Mouse (Mus musculus): ENCODE results near the gene Large1. TPM values are rescaled to one million over a fixed set of nuclear protein-coding genes. Genes with fewer than 3 reads are reported as not detected.
"Not testable (repeated sequence)": the region's sequence is repeated elsewhere in the genome, so short reads cannot be mapped to it uniquely, and the experiment has no call there.

Gene Large1
- polyA plus RNA-seq, 1 experiment from 2014 or later, result 11.7 TPM

- peaks cover 3% of the 10 kb centered on the region; the same call in 1 of the 2 replicates for H3K36me3 ChIP-seq
- WGBS, result 90% methylated on average over 2 of the region's 2 CpGs
- no peak overlapping the region for H3K4me3 ChIP-seq
- H3K9ac ChIP-seq (replicated peaks), result no peak overlapping the region
- no peaks in the 10 kb centered on the region for H3K9me3 ChIP-seq
- H3K4me1 ChIP-seq, result no peaks in the 10 kb centered on the region
- no peak for ATAC-seq (ENCODE audit: low FRiP score, low read depth)
- no peaks in the 10 kb centered on the region for H3K27me3 ChIP-seq
- no peak overlapping the region for H3K27ac ChIP-seq (replicated peaks)
- H3K4me2 ChIP-seq (replicated peaks), result no peak overlapping the region
Observed at GRCm38 (mm10) chr8:73291630-73292029, 61.7 kb downstream of the Large1 start.

- no peaks in the 10 kb centered on the region for H3K4me1 ChIP-seq
- no peak for ATAC-seq (ENCODE audit: low FRiP score, low read depth)
- no peak overlapping the region for H3K27ac ChIP-seq (replicated peaks)
- H3K4me2 ChIP-seq (replicated peaks), result no peak overlapping the region
- no peak overlapping the region for H3K9ac ChIP-seq (replicated peaks)
- no peaks in the 10 kb centered on the region for H3K9me3 ChIP-seq
- H3K36me3 ChIP-seq, result peaks cover 3% of the 10 kb centered on the region; the same call in 1 of the 2 replicates
- H3K27me3 ChIP-seq, result no peaks in the 10 kb centered on the region
- H3K4me3 ChIP-seq, result no peak overlapping the region
- 85% methylated on average over 2 of the region's 2 CpGs for WGBS
Observed at GRCm38 (mm10) chr8:73290636-73291035, 62.7 kb downstream of the Large1 start.

- WGBS, result 82% methylated on average over 2 of the region's 2 CpGs
- H3K27ac ChIP-seq (replicated peaks), result no peak overlapping the region
Observed at GRCm38 (mm10) chr8:73289831-73290230, 63.5 kb downstream of the Large1 start.

GRCm38 (mm10) chr8:73281996-73282395 lies 71.3 kb downstream of the Large1 start:
- H3K4me3 ChIP-seq, result no peak overlapping the region
- ATAC-seq (ENCODE audit: low FRiP score, low read depth), result no peak
- H3K4me2 ChIP-seq (replicated peaks), result no peak overlapping the region
- 90% methylated on average over 4 of the region's 4 CpGs for WGBS
- no peaks in the 10 kb centered on the region for H3K4me1 ChIP-seq
- H3K9ac ChIP-seq (replicated peaks), result no peak overlapping the region
- no peaks in the 10 kb centered on the region for H3K36me3 ChIP-seq
- no peaks in the 10 kb centered on the region for H3K27me3 ChIP-seq
- H3K9me3 ChIP-seq, result no peaks in the 10 kb centered on the region
- no peak overlapping the region for H3K27ac ChIP-seq (replicated peaks)

More at GRCm38 (mm10) chr8:73289831-73290230, 63.5 kb downstream of the Large1 start:
- Histone ChIP-seq H3K4me3 (no peak overlapping the region), H3K36me3 (peaks cover 3% of the 10 kb centered on the region; the same call in 1 of the 2 replicates), H3K9ac (replicated peaks) (no peak overlapping the region), H3K9me3 (no peaks in the 10 kb centered on the region), H3K4me1 (no peaks in the 10 kb centered on the region), H3K4me2 (replicated peaks) (no peak overlapping the region), H3K27me3 (no peaks in the 10 kb centered on the region)
- no peak for ATAC-seq (ENCODE audit: low FRiP score, low read depth)

GRCm38 (mm10) chr8:73276015-73276414 lies 77.3 kb downstream of the Large1 start:
- Histone ChIP-seq H3K4me1 (no peaks in the 10 kb centered on the region), H3K36me3 (no peaks in the 10 kb centered on the region), H3K27ac (replicated peaks) (no peak overlapping the region), H3K9ac (replicated peaks) (no peak overlapping the region), H3K4me3 (no peak overlapping the region), H3K27me3 (no peaks in the 10 kb centered on the region), H3K4me2 (replicated peaks) (no peak overlapping the region), H3K9me3 (no peaks in the 10 kb centered on the region)
- no peak for ATAC-seq (ENCODE audit: low FRiP score, low read depth)
- WGBS, result 92% methylated on average over 4 of the region's 4 CpGs

- not testable (repeated sequence) for H3K27me3 ChIP-seq; H3K9me3 ChIP-seq; H3K9ac ChIP-seq (replicated peaks); H3K27ac ChIP-seq (replicated peaks); H3K4me2 ChIP-seq (replicated peaks); H3K4me1 ChIP-seq; H3K36me3 ChIP-seq; ATAC-seq (ENCODE audit: low FRiP score, low read depth); H3K4me3 ChIP-seq
- WGBS, result 92% methylated on average over 4 of the region's 4 CpGs
Observed at GRCm38 (mm10) chr8:73275445-73275844, 77.9 kb downstream of the Large1 start.

- Histone ChIP-seq H3K9me3 (no peaks in the 10 kb centered on the region), H3K36me3 (no peaks in the 10 kb centered on the region), H3K27ac (replicated peaks) (no peak overlapping the region), H3K4me1 (no peaks in the 10 kb centered on the region), H3K4me3 (no peak overlapping the region), H3K4me2 (replicated peaks) (no peak overlapping the region), H3K27me3 (no peaks in the 10 kb centered on the region), H3K9ac (replicated peaks) (no peak overlapping the region)
- ATAC-seq (ENCODE audit: low FRiP score, low read depth), result no peak
Observed at GRCm38 (mm10) chr8:73273150-73273549, 80.2 kb downstream of the Large1 start.

- no peak overlapping the region for H3K9ac ChIP-seq (replicated peaks)
- ATAC-seq (ENCODE audit: low FRiP score, low read depth), result no peak
- no peaks in the 10 kb centered on the region for H3K27me3 ChIP-seq
- H3K9me3 ChIP-seq, result 0 out of 2 replicates have a peak, but pooled peaks cover 5% of the 10 kb centered on the region
- H3K4me3 ChIP-seq, result no peak overlapping the region
- no peak overlapping the region for H3K4me2 ChIP-seq (replicated peaks)
- H3K36me3 ChIP-seq, result no peaks in the 10 kb centered on the region
- no peaks in the 10 kb centered on the region for H3K4me1 ChIP-seq
- no peak overlapping the region for H3K27ac ChIP-seq (replicated peaks)
Observed at GRCm38 (mm10) chr8:73270991-73271390, 82.3 kb downstream of the Large1 start.

- H3K27me3 ChIP-seq, result no peaks in the 10 kb centered on the region
- H3K4me2 ChIP-seq (replicated peaks), result no peak overlapping the region
- H3K4me3 ChIP-seq, result no peak overlapping the region
- WGBS, result 78% methylated on average over 2 of the region's 2 CpGs
- H3K36me3 ChIP-seq, result no peaks in the 10 kb centered on the region
- H3K4me1 ChIP-seq, result no peaks in the 10 kb centered on the region
- no peak overlapping the region for H3K9ac ChIP-seq (replicated peaks)
- ATAC-seq (ENCODE audit: low FRiP score, low read depth), result no peak
- H3K27ac ChIP-seq (replicated peaks), result no peak overlapping the region
- H3K9me3 ChIP-seq, result 0 out of 2 replicates have a peak, but pooled peaks cover 6% of the 10 kb centered on the region
Observed at GRCm38 (mm10) chr8:73257981-73258380, 95.4 kb downstream of the Large1 start.

GRCm38 (mm10) chr8:73244186-73244585 lies 109.2 kb downstream of the Large1 start:
- Histone ChIP-seq H3K27ac (replicated peaks) (no peak overlapping the region), H3K36me3 (no peaks in the 10 kb centered on the region), H3K4me2 (replicated peaks) (no peak overlapping the region), H3K9me3 (peaks cover 18% of the 10 kb centered on the region), H3K4me1 (no peaks in the 10 kb centered on the region), H3K9ac (replicated peaks) (no peak overlapping the region), H3K27me3 (no peaks in the 10 kb centered on the region), H3K4me3 (no peak overlapping the region)
- WGBS, result 96% methylated on average over 3 of the region's 3 CpGs
- ATAC-seq (ENCODE audit: low FRiP score, low read depth), result no peak

GRCm38 (mm10) chr8:73242066-73242465 lies 111.3 kb downstream of the Large1 start:
- Histone ChIP-seq H3K27ac (replicated peaks) (no peak overlapping the region), H3K4me3 (no peak overlapping the region), H3K4me1 (no peaks in the 10 kb centered on the region), H3K27me3 (no peaks in the 10 kb centered on the region), H3K9me3 (peaks cover 18% of the 10 kb centered on the region), H3K9ac (replicated peaks) (no peak overlapping the region), H3K4me2 (replicated peaks) (no peak overlapping the region), H3K36me3 (no peaks in the 10 kb centered on the region)
- WGBS, result 93% methylated on average over 1 of the region's 1 CpGs
- no peak for ATAC-seq (ENCODE audit: low FRiP score, low read depth)

GRCm38 (mm10) chr8:73234209-73234608 lies 119.1 kb downstream of the Large1 start:
- H3K4me3 ChIP-seq, result no peak overlapping the region
- H3K9me3 ChIP-seq, result no peaks in the 10 kb centered on the region
- no peaks in the 10 kb centered on the region for H3K36me3 ChIP-seq
- ATAC-seq (ENCODE audit: low FRiP score, low read depth), result no peak
- no peaks in the 10 kb centered on the region for H3K4me1 ChIP-seq
- WGBS, result 92% methylated on average over 1 of the region's 1 CpGs
- H3K27ac ChIP-seq (replicated peaks), result no peak overlapping the region
- no peak overlapping the region for H3K4me2 ChIP-seq (replicated peaks)
- no peak overlapping the region for H3K9ac ChIP-seq (replicated peaks)
- no peaks in the 10 kb centered on the region for H3K27me3 ChIP-seq

GRCm38 (mm10) chr8:73233358-73234041 lies 119.8 kb downstream of the Large1 start:
- Histone ChIP-seq H3K36me3 (no peaks in the 10 kb centered on the region), H3K9ac (replicated peaks) (no peak overlapping the region), H3K9me3 (no peaks in the 10 kb centered on the region), H3K4me1 (no peaks in the 10 kb centered on the region), H3K27ac (replicated peaks) (no peak overlapping the region), H3K4me3 (no peak overlapping the region), H3K4me2 (replicated peaks) (no peak overlapping the region), H3K27me3 (no peaks in the 10 kb centered on the region)
- ATAC-seq (ENCODE audit: low FRiP score, low read depth), result peak; percentile 74
- 63% methylated on average over 6 of the region's 6 CpGs for WGBS

Measured in midbrain, embryonic 12.5 days (tissue).